Mouse (Mus musculus) gastrocnemius, adult 2 months (tissue): ENCODE measurements at regions not wholly inside any gene's neighbourhood (a gene's known extent, or its start where the extent isn't known, plus 50 kb on each side); places are given as distances from the start of the nearest gene placed in this dataset.

Source experiments
- DNase-seq: peaks from one replicate; pipeline ENCODE4 v3.0.0; 2022
- H3K27ac ChIP-seq: fragments of 200-600 bp; 2 replicates; pipeline ENCODE4 v1.8.1; 2022; ENCODE audit warnings: mild to moderate bottlenecking
- H3K4me3 ChIP-seq: fragments of 200-600 bp; 2 replicates; pipeline ENCODE4 v1.8.1; 2022; ENCODE audit warnings: mild to moderate bottlenecking, moderate library complexity
- CTCF ChIP-seq: fragments of 200-600 bp; IDR thresholded peaks from 2 replicates; pipeline ENCODE4 v1.8.1; 2022; ENCODE audit warnings: antibody characterized with exemption, mild to moderate bottlenecking, moderate library complexity
- intact Hi-C: fragments of 180-260 bp; cut with DNase I; formaldehyde crosslinking; loops from one replicate; pipeline ENCODE4 v1.15.1; 2025

GRCm38 (mm10) chr6:31995977-31996376, 54.1 kb upstream of the 1700012A03Rik start:
- no peak for TF ChIP-seq CTCF
- intact Hi-C loops = no loop called here
- no peak overlapping the region for H3K4me3 ChIP-seq
- no peak overlapping the region for H3K27ac ChIP-seq
- no peak for DNase-seq

- intact Hi-C loops = no loop called here
Observed at GRCm38 (mm10) chr6:31995249-31995648, 54.8 kb upstream of the 1700012A03Rik start.

GRCm38 (mm10) chr6:31985698-31986097, 64.3 kb upstream of the 1700012A03Rik start:
- Histone ChIP-seq H3K4me3 (no peak overlapping the region), H3K27ac (no peak overlapping the region)
- DNase-seq = no peak
- no peak for TF ChIP-seq CTCF
- intact Hi-C loops = no loop called here

More at GRCm38 (mm10) chr6:31995249-31995648, 54.8 kb upstream of the 1700012A03Rik start:
- DNase-seq = no peak
- no peak for TF ChIP-seq CTCF
- H3K4me3 ChIP-seq = no peak overlapping the region
- H3K27ac ChIP-seq = no peak overlapping the region

GRCm38 (mm10) chr6:31976705-31977104, 73.3 kb upstream of the 1700012A03Rik start:
- Histone ChIP-seq H3K27ac (no peak overlapping the region), H3K4me3 (no peak overlapping the region)
- intact Hi-C loops = no loop called here
- DNase-seq = no peak
- TF ChIP-seq CTCF = no peak

- Histone ChIP-seq H3K4me3 (no peak overlapping the region), H3K27ac (no peak overlapping the region)
- intact Hi-C loops = no loop called here
- no peak for TF ChIP-seq CTCF
- DNase-seq = no peak
Observed at GRCm38 (mm10) chr6:31948063-31948481, 102.0 kb upstream of the 1700012A03Rik start.

- no peak for TF ChIP-seq CTCF
- DNase-seq = no peak
- intact Hi-C loops = no loop called here
- H3K4me3 ChIP-seq = no peak overlapping the region
- H3K27ac ChIP-seq = no peak overlapping the region
Observed at GRCm38 (mm10) chr6:31946572-31946971, 103.5 kb upstream of the 1700012A03Rik start.

GRCm38 (mm10) chr6:31945347-31945746, 104.7 kb upstream of the 1700012A03Rik start:
- H3K27ac ChIP-seq = no peak overlapping the region
- intact Hi-C loops = no loop called here
- no peak overlapping the region for H3K4me3 ChIP-seq
- no peak for DNase-seq
- TF ChIP-seq CTCF = no peak

- H3K27ac ChIP-seq = no peak overlapping the region
- intact Hi-C loops = no loop called here
- H3K4me3 ChIP-seq = no peak overlapping the region
- no peak for TF ChIP-seq CTCF
- DNase-seq = no peak
Observed at GRCm38 (mm10) chr6:31944546-31944945, 105.5 kb upstream of the 1700012A03Rik start.

- no peak for DNase-seq
- intact Hi-C loops = no loop called here
- Histone ChIP-seq H3K4me3 (no peak overlapping the region), H3K27ac (no peak overlapping the region)
- TF ChIP-seq CTCF = no peak
Observed at GRCm38 (mm10) chr6:31942696-31943095, 107.3 kb upstream of the 1700012A03Rik start.

- Histone ChIP-seq H3K27ac (no peak overlapping the region), H3K4me3 (peak overlapping the region; percentile 67)
- peak; percentile 76 for DNase-seq
- intact Hi-C loops = loop anchor here (5.0 kb wide), 1 partner anchor 379 kb away; no protein-coding TSS in a partner anchor
- peak; percentile 72 for TF ChIP-seq CTCF
Observed at GRCm38 (mm10) chr6:31938216-31938814, 111.7 kb upstream of the 1700012A03Rik start.

GRCm38 (mm10) chr6:31937146-31937545, 112.9 kb upstream of the 1700012A03Rik start:
- no peak overlapping the region for H3K27ac ChIP-seq
- no peak for DNase-seq
- no peak overlapping the region for H3K4me3 ChIP-seq
- intact Hi-C loops = loop anchor here (2.0 to 5.0 kb wide), 2 partner anchors 380 to 654 kb away; no protein-coding TSS in a partner anchor
- TF ChIP-seq CTCF = no peak

GRCm38 (mm10) chr6:31934826-31935225, 115.2 kb upstream of the 1700012A03Rik start:
- no peak for DNase-seq
- no peak for TF ChIP-seq CTCF
- no peak overlapping the region for H3K27ac ChIP-seq
- H3K4me3 ChIP-seq = no peak overlapping the region
- intact Hi-C loops = loop anchor here (5.0 kb wide), 1 partner anchor 382 kb away; no protein-coding TSS in a partner anchor

GRCm38 (mm10) chr6:31933956-31934355, 116.1 kb upstream of the 1700012A03Rik start:
- TF ChIP-seq CTCF = no peak
- intact Hi-C loops = no loop called here
- H3K4me3 ChIP-seq = no peak overlapping the region
- H3K27ac ChIP-seq = no peak overlapping the region
- peak; percentile 25 for DNase-seq

- TF ChIP-seq CTCF = no peak
- H3K27ac ChIP-seq = no peak overlapping the region
- DNase-seq = no peak
- H3K4me3 ChIP-seq = no peak overlapping the region
- intact Hi-C loops = no loop called here
Observed at GRCm38 (mm10) chr6:31933364-31933763, 116.7 kb upstream of the 1700012A03Rik start.
